Mouse (Mus musculus) G1E (cell line): ENCODE results near the gene Odf2.
A peak's percentile ranks its signal among the peaks of the same experiment; 100 is the strongest.

Experiments used
- CTCF ChIP-seq: IDR thresholded peaks from 2 replicates; pipeline ENCODE4 v1.5.1; 2012; ENCODE audit warnings: low read depth, low read length, inconsistent platforms, mixed read lengths
- TAL1 ChIP-seq: conservative IDR thresholded peaks from 2 replicates; pipeline ENCODE4 v1.6.1; 2012; ENCODE audit warnings: low read depth, low read length, inconsistent platforms, mixed read lengths

DNA sequence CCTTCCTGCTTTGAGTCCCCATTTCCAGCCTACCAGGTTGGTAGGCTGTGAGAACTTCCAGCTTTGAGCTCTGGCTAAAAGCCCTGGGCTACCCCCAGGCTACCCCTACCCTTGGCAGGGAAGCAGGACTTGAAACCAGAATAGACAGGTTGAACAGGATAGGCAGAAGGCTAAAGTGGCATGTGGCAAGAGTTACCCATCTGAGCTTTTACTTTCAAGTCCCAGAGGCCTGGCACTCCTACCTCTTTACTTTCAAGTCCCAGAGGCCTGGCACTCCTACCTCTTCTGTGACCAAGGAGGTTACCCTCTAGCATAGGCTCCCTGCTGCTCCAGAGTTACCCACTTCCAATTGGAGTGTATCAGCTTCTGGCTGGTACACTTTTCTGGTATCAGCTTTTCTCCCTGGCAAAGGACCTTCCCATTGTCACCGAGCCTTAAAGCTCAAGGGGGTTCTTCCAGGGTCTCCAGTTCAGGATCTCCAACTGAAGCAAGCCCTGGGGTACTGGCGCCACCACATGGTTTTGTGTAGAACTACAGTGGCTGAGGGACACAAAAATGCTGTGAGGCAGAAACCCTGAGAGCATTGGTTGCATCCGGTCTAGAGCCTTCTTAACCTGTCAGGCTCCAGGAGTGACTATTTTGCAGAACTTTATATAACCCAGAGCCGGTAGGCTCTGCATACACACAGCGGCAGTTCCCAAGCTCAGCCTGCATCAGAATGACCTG is 30.1 kb upstream of the Odf2 start:
- TF ChIP-seq CTCF (peak; percentile 62), TAL1 (no peak)
